Mouse (Mus musculus): ENCODE measurements at regions not wholly inside any gene's neighbourhood (a gene's known extent, or its start where the extent isn't known, plus 50 kb on each side); places are given as distances from the start of the nearest gene placed in this dataset.

DNA sequence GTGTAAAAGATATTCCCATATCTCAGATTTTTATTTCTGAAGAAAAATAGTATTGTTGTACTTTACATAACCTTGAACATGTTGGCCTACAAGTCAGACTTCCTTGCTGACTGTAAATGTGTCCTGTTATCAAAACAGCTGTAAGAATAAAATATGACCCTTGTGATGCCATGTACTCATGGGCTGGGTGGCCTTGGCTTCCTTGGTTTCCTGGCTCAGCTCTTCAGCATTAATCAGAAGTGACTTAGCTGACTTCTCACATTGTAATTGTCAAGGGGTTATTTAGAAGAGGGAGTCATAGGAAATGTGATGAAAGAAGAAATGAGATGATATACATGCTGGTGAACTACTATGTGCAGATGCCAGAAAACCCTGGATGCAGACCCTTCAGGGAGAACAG lies 209.7 kb upstream of the Atp10a start:
- TF ChIP-seq IRF4 (IDR thresholded peaks at IDR 0.05; ENCODE audit: low read depth, low read length) (no peak), CHD2 (IDR thresholded peaks at IDR 0.05; ENCODE audit: low read length) (no peak), USF1 (IDR thresholded peaks at IDR 0.05; ENCODE audit: low read depth, low read length) (no peak), CTCF (conservative IDR thresholded peaks at IDR 0.05 in 1 of 2, IDR thresholded peaks at IDR 0.05 in 1 of 2; ENCODE audit: low read depth in 2 of 2, low read length in 2 of 2) (no peak), UBTF (IDR thresholded peaks at IDR 0.05; ENCODE audit: low read depth, low read length) (no peak), POLR2A (IDR thresholded peaks at IDR 0.05; ENCODE audit: low read depth, low read length) (no peak), MYC (IDR thresholded peaks at IDR 0.05; ENCODE audit: low read depth, low read length) (no peak), JUND (conservative IDR thresholded peaks at IDR 0.05; ENCODE audit: low read depth, low read length) (no peak), EP300 (IDR thresholded peaks at IDR 0.05; ENCODE audit: low read length) (no peak), ZNF384 (IDR thresholded peaks at IDR 0.05; ENCODE audit: low read depth, low read length) (no peak)

Measured in CH12.LX (cell line).